Mouse (Mus musculus): ENCODE measurements at regions not wholly inside any gene's neighbourhood (a gene's known extent, or its start where the extent isn't known, plus 50 kb on each side); places are given as distances from the start of the nearest gene placed in this dataset.

DNA sequence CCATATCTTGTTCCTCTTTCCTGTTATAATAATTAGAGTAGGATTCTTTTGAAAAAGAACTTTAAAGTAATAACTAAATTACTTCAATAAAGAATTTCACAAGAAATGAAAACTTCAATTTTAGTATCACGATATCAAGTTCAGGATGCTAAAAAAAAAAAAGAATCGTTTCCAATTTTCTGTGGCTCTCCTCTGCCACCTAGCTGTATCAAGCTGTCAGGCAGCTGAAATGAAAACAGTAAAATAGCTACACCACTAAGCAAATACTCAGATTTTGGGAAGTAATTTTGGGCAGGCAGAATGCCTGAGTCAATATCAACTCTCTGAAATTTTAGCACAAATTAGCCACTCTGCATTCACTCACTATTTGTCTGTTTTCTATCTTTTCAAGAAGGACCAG lies 694.5 kb upstream of the Arrdc3 start:
- no peak for DNase-seq (ENCODE audit: low read depth, low spot score)

- no peak for DNase-seq (ENCODE audit: low read depth, low spot score)
Observed at GRCm38 (mm10) chr13:80195065-80195605, 688.0 kb upstream of the Arrdc3 start.

DNA sequence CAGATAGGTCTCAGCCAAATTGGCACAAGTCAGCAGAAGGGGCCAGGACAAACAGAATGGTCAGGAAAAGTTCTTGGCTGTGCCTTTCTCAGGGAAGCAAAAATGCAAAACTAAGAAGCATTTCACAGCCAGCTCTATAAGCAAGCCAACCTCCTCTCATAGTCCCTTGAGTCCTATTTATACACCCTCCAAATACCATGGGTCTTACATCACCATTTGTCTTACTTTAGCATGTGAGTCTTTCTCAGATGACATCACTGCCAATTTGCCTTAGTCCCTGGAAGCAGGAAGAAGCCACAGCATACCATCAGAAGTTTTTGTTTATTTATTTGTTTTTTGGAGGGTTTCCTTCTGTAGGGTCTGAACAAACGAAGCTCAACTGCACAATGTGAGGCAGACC lies 659.1 kb upstream of the Arrdc3 start:
- DNase-seq (ENCODE audit: low read depth, low spot score) = no peak

DNA sequence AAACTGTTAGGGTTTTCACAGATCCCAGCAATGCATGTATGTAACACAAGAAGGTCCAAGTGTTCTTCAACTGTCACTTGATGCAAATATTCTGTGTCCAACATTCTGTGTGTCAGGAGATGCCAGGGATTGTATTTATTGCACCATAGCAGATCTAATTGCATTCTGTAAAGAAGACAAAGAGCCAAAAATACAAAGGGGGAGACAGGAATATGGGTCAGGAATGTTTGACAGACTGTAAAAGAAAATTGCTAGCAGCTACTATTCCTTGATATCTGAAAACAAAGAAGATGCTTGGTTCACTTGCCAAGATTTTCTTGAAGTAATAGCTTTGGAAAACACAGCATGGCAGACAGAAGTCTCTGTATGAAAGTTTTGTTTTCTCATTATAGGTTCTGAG lies 651.8 kb upstream of the Arrdc3 start:
- DNase-seq (ENCODE audit: low read depth, low spot score) = no peak

GRCm38 (mm10) chr13:80235254-80236032 lies 647.7 kb upstream of the Arrdc3 start:
- DNase-seq (ENCODE audit: low read depth, low spot score) = no peak

- no peak for DNase-seq (ENCODE audit: low read depth, low spot score)
Observed at GRCm38 (mm10) chr13:80262826-80263225, 620.4 kb upstream of the Arrdc3 start.

DNA sequence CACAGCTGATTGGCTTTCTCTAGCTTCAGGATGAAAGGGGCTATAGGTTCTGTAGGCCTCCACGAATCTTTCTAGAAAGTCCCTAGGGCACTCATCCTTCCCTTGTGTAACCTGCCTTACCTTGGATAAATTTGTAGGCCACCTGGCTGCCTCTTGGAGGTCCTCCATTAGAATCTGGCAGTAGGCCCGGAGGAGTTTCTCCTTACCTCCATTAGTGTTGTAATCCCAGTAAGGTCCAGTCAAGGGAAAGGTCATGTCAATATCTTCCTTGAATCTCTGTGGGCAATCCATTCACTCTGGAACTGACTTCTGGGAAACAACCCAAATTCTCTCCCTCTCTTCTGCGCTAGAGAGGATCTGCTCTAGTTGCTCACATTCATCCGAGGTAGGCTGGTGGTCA lies 616.1 kb upstream of the Arrdc3 start:
- DNase-seq (ENCODE audit: low read depth, low spot score) = no peak

GRCm38 (mm10) chr13:80273976-80274375 lies 609.2 kb upstream of the Arrdc3 start:
- DNase-seq (ENCODE audit: low read depth, low spot score) = no peak

GRCm38 (mm10) chr13:80291744-80292515 lies 591.3 kb upstream of the Arrdc3 start:
- DNase-seq (ENCODE audit: low read depth, low spot score) = no peak

DNA sequence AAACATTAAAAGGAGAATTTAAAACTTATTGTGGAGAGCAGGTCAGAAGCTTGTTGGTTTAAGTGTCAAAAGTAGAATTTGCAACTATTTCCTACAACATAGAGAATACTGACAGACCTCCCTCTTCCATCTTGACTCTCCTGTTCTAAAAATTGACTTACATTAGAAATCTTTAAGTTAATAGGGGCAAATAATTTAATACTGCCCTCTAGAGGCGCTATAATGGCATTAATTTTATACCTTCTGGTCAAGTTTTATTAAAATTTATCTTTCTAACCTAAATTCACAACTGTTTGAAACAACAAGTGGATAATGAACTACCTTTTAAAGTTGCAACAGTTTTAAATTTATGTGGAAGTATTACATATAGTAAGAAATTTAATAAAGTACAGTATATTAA lies 587.5 kb upstream of the Arrdc3 start:
- DNase-seq (ENCODE audit: low read depth, low spot score) = no peak

DNA sequence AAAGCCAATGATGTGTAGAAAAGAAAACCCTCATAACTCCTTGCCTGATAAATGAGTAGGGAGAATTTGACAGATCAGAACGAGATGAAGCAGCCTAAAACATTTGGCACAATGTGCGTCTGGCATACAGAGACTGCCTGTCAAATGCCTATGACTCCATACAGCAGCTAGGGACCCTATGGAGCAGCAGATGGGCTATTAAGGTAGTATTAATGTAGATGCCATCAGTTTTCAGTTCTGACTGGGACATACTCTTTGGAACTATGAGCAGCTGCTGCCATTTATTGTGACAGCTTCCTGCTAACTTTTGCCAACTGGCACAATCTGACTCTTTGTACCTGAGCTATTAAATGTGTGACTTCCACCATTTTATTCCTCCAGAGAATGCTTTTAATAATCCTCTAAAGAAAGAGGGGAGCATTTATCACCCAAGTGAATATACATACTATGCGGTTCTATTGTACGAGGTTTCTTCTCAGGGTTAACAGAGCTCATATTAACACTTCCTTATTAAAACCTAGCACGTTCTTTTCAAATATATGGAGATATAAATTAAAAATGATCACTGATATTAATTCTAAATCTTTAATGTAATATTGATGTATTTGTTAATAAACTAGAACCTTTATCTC lies 549.0 kb upstream of the Arrdc3 start:
- no peak for DNase-seq (ENCODE audit: low read depth, low spot score)

- no peak for DNase-seq (ENCODE audit: low read depth, low spot score)
Observed at GRCm38 (mm10) chr13:80334865-80335655, 548.1 kb upstream of the Arrdc3 start.

DNA sequence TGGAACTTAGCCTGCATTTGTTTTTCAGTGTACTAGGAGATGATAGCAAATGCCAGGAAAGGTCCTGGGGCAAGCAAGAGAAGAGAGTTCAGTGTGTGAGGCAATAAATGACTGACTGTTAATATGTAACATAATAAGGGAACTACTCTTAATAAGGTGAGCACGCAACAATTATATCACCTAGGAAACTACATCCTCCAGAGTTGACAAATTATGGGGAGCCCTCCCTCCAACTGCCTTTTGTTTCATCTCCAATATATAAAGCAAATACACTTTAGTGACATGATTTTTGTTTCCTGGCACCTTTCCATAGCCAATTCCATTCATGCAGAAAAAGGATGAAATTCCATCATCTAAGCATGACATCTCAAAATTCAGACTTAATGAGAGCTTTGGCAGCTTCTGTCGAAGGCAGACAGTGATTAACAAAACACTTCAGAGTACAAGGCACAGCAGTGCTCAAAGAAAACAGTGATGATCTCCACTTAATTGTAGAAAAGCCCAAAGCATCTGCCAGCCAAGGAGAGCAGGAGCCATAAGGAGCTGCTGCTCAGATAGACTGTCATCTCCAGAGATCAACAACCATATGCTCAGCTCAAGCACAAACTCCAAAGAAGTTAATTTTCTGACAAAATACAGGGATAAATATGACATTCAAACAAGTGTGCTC lies 536.1 kb upstream of the Arrdc3 start:
- no peak for DNase-seq (ENCODE audit: low read depth, low spot score)

GRCm38 (mm10) chr13:80365964-80366363 lies 517.2 kb upstream of the Arrdc3 start:
- DNase-seq (ENCODE audit: low read depth, low spot score) = no peak

DNA sequence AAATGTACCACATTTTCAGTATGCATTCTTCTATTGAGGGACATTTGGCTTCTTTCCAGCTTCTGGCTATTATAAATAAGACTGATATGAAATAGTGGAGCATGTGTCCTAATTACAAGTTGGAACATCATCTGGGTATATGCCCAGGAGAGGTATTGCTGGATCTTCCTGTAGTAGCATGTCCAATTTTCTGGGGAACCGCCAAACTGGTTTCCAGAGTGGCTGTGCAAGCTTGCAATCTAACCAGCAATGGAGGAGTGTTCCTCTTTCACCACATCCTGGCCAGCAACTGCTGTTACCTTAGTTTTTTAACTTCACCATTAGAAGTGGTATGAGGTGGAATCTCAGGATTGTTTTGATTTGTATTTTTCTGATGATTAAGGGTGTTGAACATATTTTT lies 512.7 kb upstream of the Arrdc3 start:
- DNase-seq (ENCODE audit: low read depth, low spot score) = no peak

DNA sequence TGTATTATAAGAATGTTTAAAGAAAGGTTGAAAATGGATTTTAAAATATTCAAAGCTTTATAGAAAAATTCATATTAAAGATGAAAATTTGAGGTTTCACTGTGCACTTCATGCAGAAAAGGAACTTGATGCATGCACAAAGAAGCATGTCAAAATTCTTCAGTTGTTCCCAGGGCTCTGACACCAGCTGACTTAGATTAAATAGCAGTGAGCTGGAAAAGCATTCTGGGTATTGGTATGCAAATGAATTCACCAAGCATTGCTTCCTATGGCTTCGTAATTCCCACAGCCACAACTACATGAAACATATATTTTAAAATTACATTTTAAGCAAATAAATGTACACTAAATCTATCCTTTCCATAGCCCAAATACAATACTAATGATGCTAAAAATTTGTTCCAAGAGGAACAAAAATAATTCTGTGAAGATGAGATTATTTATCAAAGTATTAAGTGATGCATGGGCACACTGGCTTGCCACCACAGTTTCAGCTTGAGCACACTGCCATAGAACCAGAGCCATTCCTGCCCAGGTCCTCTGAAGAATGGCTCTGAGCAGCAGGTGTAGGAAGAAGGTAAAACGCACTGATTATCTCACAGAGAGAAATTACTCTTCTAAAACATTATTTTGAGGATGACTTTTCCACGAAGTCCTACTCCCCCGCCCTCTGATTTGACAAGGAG lies 501.8 kb upstream of the Arrdc3 start:
- DNase-seq (ENCODE audit: low read depth, low spot score) = no peak

- no peak for DNase-seq (ENCODE audit: low read depth, low spot score)
Observed at GRCm38 (mm10) chr13:80381966-80382666, 501.1 kb upstream of the Arrdc3 start.

DNA sequence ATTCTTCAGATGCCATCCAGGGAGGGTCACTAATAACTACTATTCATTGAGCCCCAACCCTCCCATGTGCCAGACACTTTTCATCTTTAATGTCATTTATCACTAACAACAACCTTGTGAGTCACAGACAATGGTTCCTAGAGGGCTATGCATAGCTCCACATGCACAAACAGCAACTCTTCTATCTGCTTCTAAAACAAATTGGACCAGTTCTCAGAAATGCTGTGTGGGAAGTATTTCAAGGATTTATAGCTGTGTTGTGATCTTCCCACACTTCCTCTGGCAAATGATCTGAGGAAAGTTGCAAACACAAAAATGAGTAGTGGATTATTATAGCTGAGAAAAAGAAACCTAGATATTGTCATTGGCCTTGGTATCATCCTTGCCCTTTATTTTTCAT lies 474.3 kb upstream of the Arrdc3 start:
- no peak for DNase-seq (ENCODE audit: low read depth, low spot score)

GRCm38 (mm10) chr13:80409790-80410433 lies 473.3 kb upstream of the Arrdc3 start:
- DNase-seq (ENCODE audit: low read depth, low spot score) = no peak
